Mouse (Mus musculus): ENCODE results near the gene Rprm. TPM values are rescaled to one million over a fixed set of nuclear protein-coding genes. Genes with fewer than 3 reads are reported as not detected.

The Rprm gene
- 2.5 and 2.9 TPM in 2 replicates for polyA plus RNA-seq (2014; fragmentation: Nextera tagmentation; extraction: Ambion mirVana)

DNA sequence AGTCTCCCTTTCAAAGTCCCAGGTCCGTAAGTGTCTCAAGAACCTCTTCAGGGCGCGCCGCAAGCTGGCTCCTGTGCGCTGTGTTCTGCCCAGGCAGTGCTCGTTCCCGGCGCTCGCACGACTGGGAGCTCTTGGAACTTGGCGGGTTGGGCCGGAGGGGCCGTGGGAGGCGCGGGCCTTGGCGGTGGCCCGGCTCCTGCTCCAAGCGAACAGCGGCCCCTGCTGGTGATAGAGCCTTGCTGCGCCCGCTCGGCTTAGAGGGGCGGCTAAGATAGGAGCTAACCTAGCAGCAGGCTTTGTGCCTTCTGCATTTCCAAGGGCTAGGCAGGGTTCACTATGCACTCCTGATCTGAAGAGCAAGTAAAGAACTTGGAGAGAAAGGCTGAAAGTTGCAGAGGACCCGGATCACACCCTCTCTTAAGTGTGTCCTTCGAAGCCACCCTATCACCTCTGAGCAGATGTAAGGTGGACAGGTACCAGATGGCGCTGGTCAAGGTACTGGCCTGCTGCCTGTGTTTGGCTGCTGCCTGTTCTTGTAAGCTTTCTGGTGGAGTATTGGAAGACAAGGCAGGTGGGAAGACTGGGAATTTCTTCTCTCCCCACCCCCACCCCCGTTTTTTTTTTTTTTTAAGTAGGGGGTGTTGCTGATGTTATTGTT is at the start of gene Rprm:
Gene Rprm, minus strand, starts transcription at position 123 of the 658 bp plus-strand sequence.
- peak within 1 kb of the TSS; percentile 42 for H3K4me3 ChIP-seq (ENCODE audit: low read depth, low read length)
- no peaks in the 10 kb centered on the region for H3K9me3 ChIP-seq (ENCODE audit: low read depth, low read length)
- peak within 1 kb of the TSS; percentile 78 for H3K4me2 ChIP-seq
- peaks cover 8% of the 10 kb centered on the region for H3K27me3 ChIP-seq (ENCODE audit: insufficient read depth, low read length)
- H3K9ac ChIP-seq: peak within 1 kb of the TSS; percentile 29; the same call in 1 of the 2 replicates
- no peaks in the 10 kb centered on the region for H3K36me3 ChIP-seq (ENCODE audit: insufficient read depth)
- DNase-seq: peak; percentile 95
- H3K4me1 ChIP-seq (ENCODE audit: insufficient read depth): peaks cover 7% of the 10 kb centered on the region; the same call in 1 of the 2 replicates
- peak within 1 kb of the TSS; percentile 58; the same call in 1 of the 2 replicates for H3K27ac ChIP-seq (ENCODE audit: low read depth)
- peak; percentile 97 for ATAC-seq (ENCODE audit: insufficient read depth)
- 4% methylated on average over 27 of the region's 27 CpGs for WGBS
- peak; percentile 88 for TF ChIP-seq CTCF (IDR thresholded peaks at IDR 0.05; ENCODE audit: low read depth)

DNA sequence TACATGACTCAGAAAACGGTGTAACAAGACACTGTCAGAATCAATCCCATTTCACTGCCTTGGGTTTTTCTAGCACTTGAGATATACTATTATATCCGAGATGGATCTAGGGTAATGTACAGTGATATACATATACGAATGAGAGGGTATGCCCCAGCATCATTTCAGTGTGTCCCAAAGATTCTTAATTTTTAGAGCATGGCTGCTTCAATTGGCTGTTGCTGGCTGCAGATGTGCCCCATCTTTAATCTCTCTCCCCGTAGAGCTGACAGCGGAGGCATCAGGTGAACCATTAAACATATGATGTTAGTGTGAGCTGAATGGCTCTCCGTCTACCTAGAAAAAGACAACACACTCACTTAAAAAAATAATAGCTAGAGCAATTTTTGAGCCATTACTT is 34.0 kb upstream of the Rprm start:
- H3K36me3 ChIP-seq (ENCODE audit: insufficient read depth): no peaks in the 10 kb centered on the region
- H3K9me3 ChIP-seq (ENCODE audit: low read depth, low read length): no peaks in the 10 kb centered on the region
- no peaks in the 10 kb centered on the region for H3K27me3 ChIP-seq (ENCODE audit: insufficient read depth, low read length)
- TF ChIP-seq CTCF (IDR thresholded peaks at IDR 0.05; ENCODE audit: low read depth): no peak
- DNase-seq (no peak), ATAC-seq (ENCODE audit: insufficient read depth) (no peak)
- no peak overlapping the region for H3K27ac ChIP-seq (ENCODE audit: low read depth)
- no peak overlapping the region for H3K4me2 ChIP-seq
- no peak overlapping the region for H3K4me3 ChIP-seq (ENCODE audit: low read depth, low read length)
- no peaks in the 10 kb centered on the region for H3K4me1 ChIP-seq (ENCODE audit: insufficient read depth)
- no peak overlapping the region for H3K9ac ChIP-seq
- 68% methylated on average over 6 of the region's 6 CpGs for WGBS

DNA sequence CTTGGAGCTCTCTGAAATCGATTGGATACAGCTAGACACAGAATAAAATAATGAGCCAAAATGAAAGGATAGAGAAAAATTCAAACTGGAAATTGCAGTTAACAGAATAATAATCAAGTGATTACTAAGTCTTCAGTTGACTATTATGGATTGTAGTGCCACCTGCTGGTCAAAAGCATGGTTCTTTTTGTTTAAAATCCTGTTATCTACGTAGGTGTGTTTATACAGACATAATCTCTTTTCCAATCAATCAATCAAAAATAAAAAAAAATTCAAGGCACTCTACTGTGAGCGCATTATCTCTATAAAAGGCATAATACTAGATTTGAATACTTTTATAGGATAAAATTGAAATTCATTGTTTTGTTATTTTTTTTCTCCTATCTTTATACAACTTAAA is 33.5 kb upstream of the Rprm start:
- Histone ChIP-seq H3K9ac (no peak overlapping the region), H3K4me1 (ENCODE audit: insufficient read depth) (no peaks in the 10 kb centered on the region), H3K9me3 (ENCODE audit: low read depth, low read length) (no peaks in the 10 kb centered on the region), H3K36me3 (ENCODE audit: insufficient read depth) (no peaks in the 10 kb centered on the region), H3K4me3 (ENCODE audit: low read depth, low read length) (no peak overlapping the region), H3K27me3 (ENCODE audit: insufficient read depth, low read length) (no peaks in the 10 kb centered on the region), H3K27ac (ENCODE audit: low read depth) (no peak overlapping the region), H3K4me2 (no peak overlapping the region)
- 17% methylated on average over 3 of the region's 3 CpGs for WGBS
- peak; percentile 55 for TF ChIP-seq CTCF (IDR thresholded peaks at IDR 0.05; ENCODE audit: low read depth)
- peak; percentile 79 for DNase-seq
- ATAC-seq (ENCODE audit: insufficient read depth): no peak

DNA sequence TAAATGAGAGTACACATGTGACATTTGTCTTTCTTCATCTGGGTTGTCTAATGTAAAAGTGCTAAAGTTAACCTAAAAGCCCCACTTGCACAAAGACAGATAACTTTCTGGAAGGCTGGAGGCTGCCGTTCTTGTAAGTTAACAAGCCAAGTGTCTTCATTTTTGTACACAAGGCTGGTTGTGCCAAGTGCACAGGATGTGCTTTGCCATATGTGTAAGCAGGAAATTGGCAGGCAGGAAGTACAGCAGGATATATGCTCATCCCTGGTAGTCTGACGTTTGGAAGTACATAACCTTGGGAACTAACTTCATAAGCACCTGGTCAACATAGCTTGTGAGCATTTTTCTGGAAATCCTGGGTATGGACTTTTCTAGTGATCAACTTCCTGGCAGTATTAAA is 25.9 kb upstream of the Rprm start:
- ATAC-seq (ENCODE audit: insufficient read depth): no peak
- WGBS: 66% methylated on average over 2 of the region's 2 CpGs
- DNase-seq: no peak
- H3K36me3 ChIP-seq (ENCODE audit: insufficient read depth): no peaks in the 10 kb centered on the region
- TF ChIP-seq CTCF (IDR thresholded peaks at IDR 0.05; ENCODE audit: low read depth): no peak
- H3K4me2 ChIP-seq: no peak overlapping the region
- H3K27ac ChIP-seq (ENCODE audit: low read depth): no peak overlapping the region
- no peak overlapping the region for H3K9ac ChIP-seq
- no peaks in the 10 kb centered on the region for H3K9me3 ChIP-seq (ENCODE audit: low read depth, low read length)
- no peaks in the 10 kb centered on the region for H3K4me1 ChIP-seq (ENCODE audit: insufficient read depth)
- H3K27me3 ChIP-seq (ENCODE audit: insufficient read depth, low read length): no peaks in the 10 kb centered on the region
- H3K4me3 ChIP-seq (ENCODE audit: low read depth, low read length): no peak overlapping the region

DNA sequence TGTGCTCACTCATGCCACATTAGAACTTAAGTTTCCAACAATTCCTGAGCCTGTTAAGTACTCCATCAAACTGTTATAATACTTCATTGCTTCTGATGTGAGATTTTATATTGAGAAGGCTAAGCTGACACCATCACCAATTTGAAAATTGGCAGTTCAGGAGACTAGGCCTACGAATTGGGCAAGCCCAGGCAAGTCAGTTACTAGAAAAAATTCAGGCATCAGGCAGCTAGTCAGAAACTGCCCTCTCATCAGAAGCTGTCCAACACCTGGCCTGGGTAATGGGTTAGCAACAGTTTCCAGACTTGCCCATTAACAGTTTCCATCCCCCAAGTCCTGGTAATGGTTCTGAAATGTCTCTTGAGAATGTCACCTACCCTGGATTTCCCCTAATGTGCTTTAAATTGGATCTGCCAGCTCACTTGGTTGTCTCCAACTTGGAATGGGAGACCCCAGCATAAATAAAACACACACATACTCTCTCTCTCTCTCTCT is 20.9 kb upstream of the Rprm start:
- no peak overlapping the region for H3K27ac ChIP-seq (ENCODE audit: low read depth)
- no peaks in the 10 kb centered on the region for H3K36me3 ChIP-seq (ENCODE audit: insufficient read depth)
- H3K9me3 ChIP-seq (ENCODE audit: low read depth, low read length): no peaks in the 10 kb centered on the region
- no peak overlapping the region for H3K9ac ChIP-seq
- TF ChIP-seq CTCF (IDR thresholded peaks at IDR 0.05; ENCODE audit: low read depth): no peak
- no peak overlapping the region for H3K4me3 ChIP-seq (ENCODE audit: low read depth, low read length)
- no peak overlapping the region for H3K4me2 ChIP-seq
- H3K27me3 ChIP-seq (ENCODE audit: insufficient read depth, low read length): no peaks in the 10 kb centered on the region
- ATAC-seq (ENCODE audit: insufficient read depth) (no peak), DNase-seq (no peak)
- 50% methylated on average over 1 of the region's 1 CpGs for WGBS
- H3K4me1 ChIP-seq (ENCODE audit: insufficient read depth): no peaks in the 10 kb centered on the region

DNA sequence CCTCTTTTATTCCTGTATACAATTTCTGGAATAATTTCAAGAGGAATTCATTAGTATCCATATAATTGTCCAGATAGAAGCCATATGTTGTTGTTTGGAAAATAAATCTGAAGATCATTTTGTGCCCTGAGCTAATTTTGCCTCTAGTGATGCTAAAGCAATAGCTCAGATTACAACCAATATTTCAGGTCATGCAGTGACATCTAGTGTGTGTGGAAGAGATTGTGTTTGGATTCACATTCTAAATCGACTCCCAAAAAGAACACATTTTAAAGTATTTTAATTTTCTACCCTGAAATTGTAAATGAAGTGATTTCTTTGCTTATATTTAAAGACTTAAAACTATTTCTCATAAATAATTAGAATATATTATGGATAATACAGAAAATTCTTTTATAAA is 14.6 kb upstream of the Rprm start:
- H3K4me2 ChIP-seq: no peak overlapping the region
- H3K27ac ChIP-seq (ENCODE audit: low read depth): no peak overlapping the region
- ATAC-seq (ENCODE audit: insufficient read depth) (no peak), DNase-seq (peak; percentile 3)
- H3K27me3 ChIP-seq (ENCODE audit: insufficient read depth, low read length): no peaks in the 10 kb centered on the region
- 0 out of 2 replicates have a peak, but pooled peaks have one; percentile 3 for TF ChIP-seq CTCF (IDR thresholded peaks at IDR 0.05; ENCODE audit: low read depth)
- H3K9ac ChIP-seq: no peak overlapping the region
- 49% methylated on average over 1 of the region's 1 CpGs for WGBS
- H3K4me3 ChIP-seq (ENCODE audit: low read depth, low read length): no peak overlapping the region
- no peaks in the 10 kb centered on the region for H3K36me3 ChIP-seq (ENCODE audit: insufficient read depth)
- H3K9me3 ChIP-seq (ENCODE audit: low read depth, low read length): no peaks in the 10 kb centered on the region
- H3K4me1 ChIP-seq (ENCODE audit: insufficient read depth): no peaks in the 10 kb centered on the region

DNA sequence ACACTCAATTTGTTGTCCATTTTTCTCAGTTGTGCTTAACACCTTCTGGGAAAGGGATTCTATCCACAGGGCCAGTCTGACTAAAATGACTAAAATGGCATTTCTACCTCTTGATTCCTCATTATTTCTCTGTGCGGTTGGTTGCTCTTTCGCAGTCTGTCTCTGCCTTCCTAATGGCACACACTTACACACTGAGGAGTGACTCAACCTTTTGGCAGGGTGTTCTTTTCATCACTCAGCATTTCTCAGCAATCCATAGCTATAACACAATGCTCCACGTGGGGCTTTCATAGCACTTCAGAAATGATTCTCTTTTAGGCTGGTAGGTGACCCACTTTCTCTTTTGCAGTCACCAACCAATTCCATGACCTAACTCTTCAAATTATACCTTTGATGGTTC is 7.3 kb upstream of the Rprm start:
- 85% methylated on average over 3 of the region's 3 CpGs for WGBS
- H3K27ac ChIP-seq (ENCODE audit: low read depth): no peak overlapping the region
- TF ChIP-seq CTCF (IDR thresholded peaks at IDR 0.05; ENCODE audit: low read depth): no peak
- ATAC-seq (ENCODE audit: insufficient read depth) (no peak), DNase-seq (no peak)
- no peaks in the 10 kb centered on the region for H3K27me3 ChIP-seq (ENCODE audit: insufficient read depth, low read length)
- no peak overlapping the region for H3K9ac ChIP-seq
- H3K9me3 ChIP-seq (ENCODE audit: low read depth, low read length): no peaks in the 10 kb centered on the region
- no peaks in the 10 kb centered on the region for H3K36me3 ChIP-seq (ENCODE audit: insufficient read depth)
- no peaks in the 10 kb centered on the region for H3K4me1 ChIP-seq (ENCODE audit: insufficient read depth)
- H3K4me3 ChIP-seq (ENCODE audit: low read depth, low read length): no peak overlapping the region
- no peak overlapping the region for H3K4me2 ChIP-seq

Measured in lung, embryonic 14.5 days (tissue).